Mouse (Mus musculus) lung, postnatal 25 days (tissue): ENCODE measurements at regions not wholly inside any gene's neighbourhood (a gene's known extent, or its start where the extent isn't known, plus 50 kb on each side); places are given as distances from the start of the nearest gene placed in this dataset.

Experiments
- DNase-seq: peaks from one replicate; pipeline ENCODE4 v3.0.0; 2022; ENCODE audit warnings: low spot score

DNA sequence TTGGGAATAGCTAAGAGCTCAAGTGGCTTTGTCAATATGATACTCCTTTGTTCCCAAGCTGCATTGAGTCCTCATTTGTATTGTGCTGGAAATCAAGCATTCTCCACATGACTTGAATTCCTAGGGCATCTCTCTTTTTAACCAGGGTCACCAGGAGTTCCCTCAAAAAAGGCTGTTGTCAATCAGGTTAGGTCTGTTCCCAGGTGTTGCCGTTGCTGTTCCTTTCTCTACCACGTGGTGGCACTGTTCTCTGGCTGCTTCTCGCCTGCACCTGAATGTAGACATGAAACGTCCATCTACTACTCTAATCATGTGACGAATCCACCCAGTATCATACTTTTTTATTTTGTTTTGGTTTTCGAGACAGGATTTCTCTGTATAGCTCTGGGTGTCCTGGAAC lies 118.3 kb downstream of the S1pr1 start:
- peak; percentile 62 for DNase-seq

DNA sequence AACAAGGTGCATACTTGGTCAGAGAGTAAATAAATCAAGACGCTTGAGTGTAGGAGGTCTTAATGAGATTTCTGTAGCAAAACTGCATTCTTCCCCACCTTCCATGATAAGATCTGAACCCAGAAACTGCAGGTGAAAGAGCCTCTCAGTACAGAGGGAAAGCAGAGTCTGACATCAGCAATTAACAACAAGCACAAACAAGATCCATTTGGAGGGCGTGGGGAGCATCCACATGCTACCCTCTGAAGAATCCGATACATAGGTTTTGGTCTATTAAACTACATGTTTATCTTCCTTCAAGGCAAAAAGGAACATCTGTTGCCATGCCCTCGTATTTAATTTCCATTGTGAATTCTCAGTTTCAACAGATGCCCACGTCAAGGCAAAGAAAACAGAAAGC lies 124.2 kb downstream of the S1pr1 start:
- no peak for DNase-seq

DNA sequence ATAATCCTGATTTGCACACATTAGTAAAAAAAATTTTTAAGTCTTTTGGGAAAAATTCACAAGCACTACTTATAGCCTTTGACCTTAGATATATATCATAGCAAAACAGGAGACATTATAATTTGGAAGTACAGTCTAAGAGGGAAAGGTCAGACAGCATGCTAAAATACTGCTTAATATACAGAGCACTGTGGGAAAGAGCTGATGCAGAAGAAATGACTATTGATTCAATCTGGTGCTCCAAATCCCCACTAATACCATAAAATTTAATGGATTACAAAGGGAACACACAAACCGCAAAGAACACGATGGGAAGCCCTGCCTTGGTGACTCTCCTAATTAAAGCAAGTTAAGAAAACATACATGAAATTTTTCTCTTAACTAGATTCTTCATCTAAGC lies 126.3 kb downstream of the S1pr1 start:
- DNase-seq, result no peak

DNA sequence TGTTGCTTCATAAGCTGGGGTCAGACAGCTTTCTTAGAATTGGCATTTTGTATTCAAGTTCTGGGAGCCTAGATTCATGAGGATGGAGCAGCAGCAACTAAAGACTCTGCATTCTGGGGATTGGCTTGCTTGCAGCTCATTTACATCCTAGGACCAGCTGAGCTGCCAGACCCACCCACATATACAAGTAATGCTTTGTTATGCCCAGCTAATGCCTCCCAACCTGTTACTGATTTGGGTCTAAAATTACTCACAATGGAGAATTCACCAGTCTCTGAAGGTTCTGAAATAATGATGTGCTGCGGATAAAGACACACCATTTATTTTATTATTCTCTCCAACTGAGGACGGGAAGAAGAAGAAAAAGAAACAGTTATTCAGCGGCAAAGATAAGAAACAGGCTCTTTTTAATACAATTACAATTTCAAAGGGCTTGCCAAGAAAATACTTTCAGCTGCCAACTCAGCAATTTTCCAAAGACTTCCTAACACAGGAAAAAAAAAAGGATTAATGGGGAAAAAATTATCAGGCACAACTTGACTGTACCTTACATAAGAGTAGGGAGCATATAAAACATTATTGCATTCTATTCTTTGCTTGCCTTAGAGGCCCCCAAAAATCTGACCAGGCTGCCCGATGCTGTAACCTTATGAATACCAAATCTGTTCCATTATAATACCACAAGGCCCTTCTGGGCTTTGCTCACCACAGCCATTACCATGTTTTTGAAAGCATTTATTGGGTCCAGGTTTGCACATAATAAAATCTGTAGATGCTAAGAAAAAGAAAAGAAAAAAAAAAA lies 134.5 kb downstream of the S1pr1 start:
- no peak for DNase-seq

DNA sequence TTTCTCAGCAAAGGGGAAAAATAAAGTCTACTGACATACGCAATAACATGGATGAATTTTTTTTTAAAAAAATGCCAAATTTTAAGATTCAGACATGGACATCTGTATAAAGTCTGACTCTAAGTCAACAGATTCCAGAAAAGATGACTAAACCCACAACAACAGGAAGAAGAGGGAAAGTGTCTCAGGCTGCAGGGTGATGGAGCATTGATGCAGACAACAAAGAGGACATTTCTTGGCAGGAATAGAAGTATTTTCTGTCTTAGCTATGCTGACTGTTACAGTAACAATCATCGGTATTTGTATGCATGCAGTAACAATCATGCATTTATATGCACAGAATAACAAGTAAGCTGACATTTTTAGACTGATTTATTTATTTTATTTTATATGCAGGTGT lies 139.5 kb downstream of the S1pr1 start:
- DNase-seq, result no peak

DNA sequence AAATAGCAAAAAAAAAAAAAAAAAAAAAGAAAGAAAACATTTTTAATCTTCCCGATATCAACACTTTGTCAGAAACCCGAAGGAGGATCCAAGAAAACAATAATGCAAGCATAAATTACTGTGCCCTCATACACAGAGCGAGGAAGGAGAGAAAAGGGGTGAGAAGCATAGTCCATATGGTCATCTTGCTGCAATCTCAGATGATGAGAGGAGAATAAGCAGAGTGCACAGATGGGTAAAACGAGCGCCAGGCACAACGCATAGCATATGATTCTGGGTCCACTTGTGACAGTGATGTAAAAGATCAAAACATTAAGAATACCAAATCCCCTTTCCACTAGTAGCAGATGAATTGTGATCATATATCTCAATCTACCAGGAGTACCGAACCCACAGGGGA lies 152.1 kb downstream of the S1pr1 start:
- DNase-seq, result no peak

DNA sequence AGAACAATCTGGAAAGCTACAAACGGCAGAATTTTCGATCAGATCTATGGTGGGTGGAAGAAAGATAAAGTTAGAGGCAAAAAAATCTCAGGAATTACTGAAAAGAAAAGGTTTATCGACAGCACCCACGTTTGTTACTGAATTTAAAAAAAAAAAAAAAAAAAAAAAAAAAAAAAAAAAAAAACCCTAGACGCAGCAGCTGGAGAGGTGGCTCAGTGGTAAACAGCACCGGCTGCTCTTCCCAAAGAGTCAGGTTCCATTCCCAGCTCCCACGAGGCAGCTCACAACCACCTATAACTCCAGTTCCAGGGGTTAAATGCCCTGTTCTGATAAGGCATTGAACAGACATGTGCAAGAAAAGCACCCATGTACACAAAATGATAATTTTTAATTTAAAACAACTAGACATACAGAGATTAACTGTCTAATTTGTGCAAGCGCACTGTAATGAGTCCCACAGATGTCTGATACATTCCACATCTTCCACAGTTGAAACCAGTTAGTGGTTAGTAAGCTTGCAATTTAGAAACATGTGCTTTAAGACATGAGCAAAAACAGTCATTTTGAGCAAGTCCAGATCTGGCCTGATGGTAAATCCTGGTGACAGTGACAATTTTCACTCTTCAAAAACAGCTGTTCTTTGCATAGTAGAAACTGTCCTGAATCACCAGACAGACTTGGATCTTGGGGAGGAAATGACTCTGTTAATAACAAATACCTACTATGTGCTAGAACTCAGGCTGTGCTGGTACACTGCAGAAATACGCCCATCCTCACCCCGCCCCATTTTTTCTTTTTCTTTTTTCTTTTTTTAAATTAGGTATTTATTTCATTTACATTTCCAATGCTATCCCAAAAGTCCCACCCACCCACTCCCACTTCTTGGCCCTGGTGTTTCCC lies 159.8 kb downstream of the S1pr1 start:
- no peak for DNase-seq

DNA sequence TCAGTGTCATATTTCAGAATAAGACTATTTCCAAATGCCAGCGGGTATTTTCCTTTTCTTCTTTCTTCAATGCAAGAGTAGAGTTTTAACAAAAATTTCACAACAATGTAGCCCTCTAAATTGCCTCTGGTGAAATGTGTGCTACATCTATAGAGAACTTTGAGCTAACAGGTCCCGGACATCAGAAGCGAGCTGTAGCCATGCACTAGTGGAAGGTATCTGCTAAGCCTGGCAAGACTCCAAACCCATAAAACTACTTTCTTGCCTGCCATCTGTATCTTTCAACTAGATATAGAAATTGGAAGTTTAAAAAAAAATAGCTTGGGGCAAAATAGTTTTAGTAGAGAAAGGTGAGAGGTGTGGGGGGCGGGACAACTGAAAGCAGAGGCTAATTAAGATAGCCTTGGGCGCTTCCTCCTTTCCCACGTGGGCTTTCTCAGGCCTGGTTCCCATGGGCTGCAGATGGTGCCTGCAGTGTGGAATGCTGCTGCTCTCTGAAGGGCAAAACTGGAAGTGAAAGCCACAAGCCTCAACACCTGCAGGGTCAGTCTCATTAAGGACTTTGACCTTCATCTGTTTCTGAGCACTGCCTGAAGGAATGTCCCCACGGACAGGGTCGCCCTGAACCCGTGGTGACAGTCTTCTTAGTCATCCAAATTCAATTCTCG lies 160.9 kb downstream of the S1pr1 start:
- no peak for DNase-seq

DNA sequence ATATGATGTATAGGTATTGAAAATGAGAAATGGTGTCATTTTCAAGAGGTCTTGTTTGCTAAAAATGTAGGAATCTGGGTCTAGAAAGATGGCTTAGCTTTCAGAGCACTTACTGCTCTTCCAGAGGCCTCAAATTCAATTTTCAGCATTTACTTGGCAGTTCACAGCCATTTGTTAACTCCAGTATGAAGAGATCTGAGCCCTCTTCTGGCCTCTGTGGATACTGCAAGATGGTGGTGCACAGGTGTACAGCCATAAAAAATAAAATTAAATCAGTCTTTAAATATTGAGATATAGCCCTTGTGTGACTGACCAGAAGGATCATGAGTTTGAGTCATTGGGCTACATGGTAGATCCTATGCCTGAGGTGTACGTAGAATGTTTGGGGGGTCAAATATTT lies 173.1 kb downstream of the S1pr1 start:
- no peak for DNase-seq

DNA sequence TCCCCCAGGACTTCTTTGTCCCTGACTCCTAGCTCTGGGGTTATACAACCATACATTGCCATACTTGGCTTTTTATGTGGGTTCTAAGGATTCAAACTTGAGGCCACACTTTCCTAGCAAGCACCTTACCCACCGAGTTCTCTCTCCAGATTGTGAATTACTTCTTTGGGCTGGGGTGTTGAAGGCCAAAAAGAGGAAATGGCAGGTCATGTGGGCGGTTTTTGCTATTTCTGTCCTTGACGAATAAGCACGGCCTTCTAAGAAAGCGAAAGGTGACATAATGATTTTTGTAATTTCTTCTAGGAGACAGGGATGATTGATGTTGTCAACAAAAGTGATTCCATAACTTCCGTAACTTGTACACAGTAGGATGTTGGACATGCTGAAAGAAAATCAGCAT lies 176.5 kb downstream of the S1pr1 start:
- DNase-seq, result no peak

DNA sequence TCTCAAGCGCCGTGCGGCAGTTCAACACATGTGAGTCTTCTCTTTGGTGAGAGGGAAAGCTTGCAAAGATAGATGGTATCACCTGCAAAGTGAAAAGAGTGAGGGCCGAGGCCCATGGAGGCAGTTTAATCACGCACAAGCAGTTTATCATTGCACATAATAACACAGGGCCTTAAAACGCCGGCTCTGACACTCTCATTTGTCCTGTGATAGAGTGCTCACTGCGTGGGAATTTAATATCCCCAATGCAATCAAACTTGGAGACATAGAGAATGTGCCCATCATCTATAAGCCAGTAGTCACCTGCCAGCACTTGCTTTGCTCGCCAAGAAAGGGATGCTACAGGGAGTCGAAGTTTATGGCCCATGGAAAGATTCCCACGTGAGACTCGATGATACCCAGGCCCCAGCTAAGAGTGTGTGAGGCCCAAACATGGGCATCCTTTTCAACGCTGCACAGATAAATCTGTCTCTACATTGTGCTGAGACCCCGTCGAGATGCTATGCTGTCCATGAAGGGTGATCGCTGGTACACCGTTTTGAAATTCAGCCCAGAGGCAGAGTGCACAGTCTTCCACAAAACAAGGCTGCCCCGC lies 182.6 kb downstream of the S1pr1 start:
- no peak for DNase-seq

DNA sequence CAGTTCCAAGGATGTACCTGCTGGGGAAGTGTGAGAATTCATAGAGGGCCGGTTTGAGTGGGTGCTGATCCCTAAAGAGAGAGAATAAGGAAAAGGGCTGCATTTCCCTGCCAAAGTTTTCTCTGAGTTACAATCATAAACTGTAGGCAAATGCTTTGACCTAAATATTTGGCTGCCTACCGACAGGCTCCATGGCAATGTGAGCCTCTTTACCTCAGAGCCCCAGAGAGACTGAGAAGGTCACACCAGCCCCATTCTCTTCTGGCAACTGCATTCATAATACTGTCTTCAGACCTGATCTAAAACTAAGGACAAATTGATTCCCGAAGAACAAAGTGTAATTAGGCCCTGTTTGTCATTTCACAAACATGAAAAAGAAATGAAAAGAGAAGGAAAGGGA lies 184.4 kb downstream of the S1pr1 start:
- DNase-seq, result no peak

DNA sequence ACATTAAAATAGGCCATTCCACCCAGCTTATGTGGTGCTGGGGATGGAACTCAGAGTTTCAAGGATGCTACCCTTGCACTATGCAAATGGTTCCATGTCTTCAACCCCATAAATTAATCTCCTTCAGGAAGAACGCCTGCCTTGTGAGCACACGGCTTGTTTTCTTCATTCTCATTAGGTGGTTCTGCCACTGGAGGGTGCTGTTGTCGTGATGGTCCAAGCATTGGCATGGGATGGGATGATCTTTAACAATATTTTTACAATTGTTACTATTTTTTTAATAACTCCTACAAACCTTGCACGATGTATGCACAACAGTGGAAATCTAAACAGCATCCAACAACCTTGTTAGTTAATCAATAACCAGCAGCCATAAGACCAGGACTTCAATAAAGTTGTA lies 185.0 kb downstream of the S1pr1 start:
- DNase-seq, result no peak

DNA sequence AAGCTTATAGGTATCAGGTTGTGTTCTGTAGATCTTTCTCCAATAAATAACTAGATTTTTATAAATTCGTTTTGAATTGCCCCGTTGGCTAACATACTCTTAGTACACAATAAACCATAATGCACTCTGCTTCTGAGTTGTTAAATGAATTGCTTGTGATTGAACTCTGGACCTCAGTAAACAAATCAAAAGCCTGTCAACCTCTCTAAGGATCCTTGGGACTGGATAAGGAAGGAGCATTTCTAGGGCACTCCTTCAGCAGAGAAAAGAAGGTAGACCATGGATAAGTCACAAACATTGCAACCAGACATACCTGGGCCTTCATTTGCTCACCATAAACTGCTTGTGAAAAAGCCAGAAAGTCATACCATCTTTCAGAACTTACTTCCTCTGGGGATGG lies 191.4 kb downstream of the S1pr1 start:
- no peak for DNase-seq

DNA sequence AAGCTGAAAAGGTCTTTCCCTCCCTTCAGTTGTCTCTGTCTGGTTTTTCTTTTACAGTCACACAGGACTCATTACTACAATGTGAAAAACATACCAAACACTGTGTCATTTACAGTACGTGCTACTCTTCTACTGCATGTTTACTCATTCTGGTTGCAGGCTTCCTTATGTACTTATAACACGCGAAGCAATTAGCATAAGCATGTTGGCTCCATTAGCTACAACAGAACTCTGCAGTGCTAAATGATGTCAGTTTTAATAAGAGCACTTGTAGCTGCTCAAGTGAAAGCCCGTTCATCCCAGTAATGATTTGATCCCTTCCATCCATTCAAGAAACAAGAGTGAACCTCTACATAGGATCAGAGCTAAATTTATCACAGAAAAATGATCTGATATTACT lies 199.2 kb downstream of the S1pr1 start:
- DNase-seq, result no peak

DNA sequence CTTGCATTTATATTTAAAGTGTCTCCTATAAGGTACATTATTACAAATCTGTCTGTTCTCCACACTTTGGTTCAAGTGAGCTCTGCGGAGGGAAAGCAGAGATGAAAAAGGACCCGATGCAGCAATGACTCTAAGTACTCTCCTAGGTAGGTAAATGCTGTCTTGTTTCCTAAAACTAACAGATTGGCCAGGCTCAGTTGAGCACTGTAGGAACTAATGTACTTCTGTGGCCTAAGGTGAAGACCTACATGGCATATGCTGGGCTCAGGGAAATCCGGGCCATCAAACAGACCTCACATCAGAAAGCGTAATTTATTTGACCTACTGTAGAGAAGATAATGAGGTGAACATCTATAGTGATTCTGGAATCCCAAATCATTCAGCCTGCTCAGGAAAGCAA lies 205.2 kb downstream of the S1pr1 start:
- DNase-seq, result no peak

DNA sequence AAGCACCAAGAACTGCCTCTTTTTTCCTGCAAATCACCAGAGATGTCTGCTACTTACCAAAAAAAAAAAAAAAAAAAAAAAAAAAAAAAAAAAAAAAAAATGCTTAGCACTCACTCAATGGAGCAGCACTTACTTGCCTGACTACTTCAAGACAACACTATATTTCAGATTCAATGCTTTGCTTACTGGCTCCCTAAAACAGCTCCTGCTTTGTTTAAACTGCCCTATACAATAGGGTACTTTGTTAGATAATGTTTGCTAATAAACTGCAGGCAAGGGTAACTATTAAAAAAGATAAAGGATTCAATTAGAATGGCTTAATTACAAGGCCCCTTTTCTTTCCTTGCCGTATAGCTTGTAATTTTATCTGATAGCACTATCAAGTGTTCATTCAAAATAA lies 217.5 kb downstream of the S1pr1 start:
- DNase-seq, result no peak

DNA sequence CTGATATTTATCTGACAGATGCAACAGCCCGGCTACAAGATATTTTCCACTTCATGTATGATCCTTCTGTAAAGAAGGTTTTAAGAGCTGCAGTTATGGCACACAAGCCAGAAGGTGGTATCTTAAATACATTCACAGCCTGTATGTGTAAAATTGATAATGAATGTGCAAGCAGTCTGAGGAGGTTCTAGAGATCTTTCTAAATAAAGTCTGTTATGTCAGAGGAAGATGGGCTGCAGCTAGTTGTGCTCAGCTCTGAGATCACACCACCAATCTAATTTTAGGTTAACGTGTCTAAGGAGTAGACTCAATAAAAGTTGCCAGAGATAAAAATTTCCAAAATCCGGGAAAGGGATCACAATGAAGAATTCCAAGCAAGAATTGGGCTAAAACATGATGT lies 218.8 kb downstream of the S1pr1 start:
- DNase-seq, result no peak

DNA sequence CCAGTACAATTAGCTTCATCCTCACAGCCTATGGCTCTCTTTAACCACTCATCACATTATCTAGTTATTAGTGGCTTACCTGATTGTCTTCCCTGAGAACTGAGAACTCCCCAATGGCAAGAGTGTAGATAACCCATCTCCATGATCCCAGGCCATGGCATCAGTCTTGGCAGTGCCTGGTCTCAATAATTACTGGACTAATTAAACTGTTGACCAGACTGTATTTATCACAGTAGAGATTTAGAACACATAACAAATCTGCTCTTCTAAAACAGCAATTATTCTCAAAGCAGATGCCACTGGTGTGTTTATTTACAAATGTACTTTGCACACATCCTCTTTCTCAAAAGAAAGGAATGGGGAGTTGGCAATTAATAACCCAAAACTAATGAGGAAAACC lies 219.2 kb downstream of the S1pr1 start:
- no peak for DNase-seq

DNA sequence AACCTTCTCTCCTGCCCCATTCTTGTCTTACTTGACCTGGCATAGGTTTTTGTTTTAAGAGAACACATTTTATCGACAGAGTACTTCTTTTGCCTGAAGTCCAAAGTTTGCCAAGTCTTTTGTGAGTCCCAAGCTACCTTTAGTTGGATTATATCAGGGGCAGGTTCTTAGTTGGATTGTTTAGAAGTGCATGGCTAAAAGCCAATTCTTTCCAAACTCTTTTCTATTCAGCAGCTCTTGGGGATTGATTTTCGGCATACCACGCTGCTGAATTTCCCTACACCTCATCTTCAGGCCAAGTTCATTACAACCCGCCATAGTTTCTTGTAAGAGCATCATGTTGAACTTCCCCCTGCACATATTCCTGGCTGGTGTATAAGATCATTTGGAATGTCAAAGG lies 245.9 kb downstream of the S1pr1 start:
- DNase-seq, result no peak

DNA sequence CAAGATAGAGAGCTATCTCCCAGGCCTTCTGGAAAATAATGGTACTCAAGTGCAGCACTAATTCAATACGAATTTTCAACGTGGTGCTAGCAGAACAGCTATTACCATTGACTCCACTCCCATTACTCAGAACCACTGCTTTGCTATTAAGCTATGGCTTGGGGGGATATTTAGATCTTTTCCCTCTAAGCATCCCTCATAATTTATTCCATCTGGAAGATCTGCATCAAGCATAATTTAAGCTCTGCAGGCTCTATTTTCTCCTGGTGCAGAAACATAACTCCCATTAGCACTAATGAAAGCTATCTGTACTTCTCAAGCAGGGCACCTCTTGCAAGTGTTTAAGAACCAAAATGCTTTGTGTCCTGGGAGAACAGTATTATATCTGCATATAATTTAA lies 247.0 kb downstream of the S1pr1 start:
- DNase-seq, result no peak

DNA sequence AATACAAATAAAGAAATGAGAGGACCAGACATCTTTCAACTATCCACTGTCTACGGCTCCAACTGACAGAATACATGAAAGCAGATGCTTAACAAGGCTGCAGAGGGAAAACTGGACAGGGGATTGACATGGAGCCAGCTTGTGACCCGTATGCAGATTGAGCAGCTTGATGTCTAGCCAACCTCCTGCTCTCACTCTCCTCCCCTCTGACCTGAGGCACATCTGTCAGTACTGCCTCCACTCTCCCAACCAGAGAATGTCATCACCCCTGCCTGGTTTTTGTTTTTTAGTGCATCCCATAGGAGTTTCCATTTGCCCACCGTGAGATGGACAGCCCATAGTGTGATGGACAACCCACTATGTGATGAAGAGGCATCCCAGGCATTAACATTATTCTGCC lies 252.2 kb downstream of the S1pr1 start:
- no peak for DNase-seq
